Mouse (Mus musculus) thymus, adult 2 months (tissue): ENCODE data around the gene Nop16. TPM values are rescaled to one million over a fixed set of nuclear protein-coding genes. Genes with fewer than 3 reads are reported as not detected.
"Not testable (repeated sequence)": the region's sequence is repeated elsewhere in the genome, so short reads cannot be mapped to it uniquely, and the experiment has no call there.

Experiments
- DNase-seq: peaks from one replicate; pipeline ENCODE4 v3.0.0; 2021
- H3K27ac ChIP-seq: fragments of 200-500 bp; 2 replicates; pipeline ENCODE4 v1.5.1; 2012; ENCODE audit warnings: low read length, control low read depth; ENCODE audit not compliant: control insufficient read depth, insufficient read depth
- H3K27me3 ChIP-seq: fragments of 200-500 bp; 2 replicates; pipeline ENCODE4 v1.6.1; 2012; ENCODE audit warnings: mild to moderate bottlenecking, low read length, moderate library complexity, mixed read lengths; ENCODE audit not compliant: control insufficient read depth, insufficient read depth
- H3K36me3 ChIP-seq: fragments of 200-500 bp; 2 replicates; pipeline ENCODE4 v1.6.1; 2012; ENCODE audit warnings: mild to moderate bottlenecking, low read length, moderate library complexity; ENCODE audit not compliant: control insufficient read depth, insufficient read depth
- H3K4me1 ChIP-seq: fragments of 200-500 bp; replicated peaks from 2 replicates; pipeline ENCODE4 v1.6.1; 2012; ENCODE audit warnings: low read length; ENCODE audit not compliant: control insufficient read depth, insufficient read depth
- H3K4me3 ChIP-seq: fragments of 200-500 bp; 2 replicates; pipeline ENCODE4 v1.5.1; 2012; ENCODE audit warnings: mild to moderate bottlenecking, low read length, control low read depth, moderate library complexity; ENCODE audit not compliant: control insufficient read depth, insufficient read depth
- CTCF ChIP-seq: fragments of 200-500 bp; IDR thresholded peaks from 2 replicates; pipeline ENCODE4 v1.5.1; 2012; ENCODE audit warnings: mild to moderate bottlenecking, control low read depth, low read length, moderate library complexity, borderline replicate concordance; ENCODE audit not compliant: control insufficient read depth, poor library complexity, insufficient read depth; ENCODE audit errors: extremely low read depth
- POLR2A ChIP-seq: fragments of 200-500 bp; IDR thresholded peaks from 2 replicates; pipeline ENCODE4 v1.6.1; 2012; ENCODE audit warnings: mild to moderate bottlenecking, low read length, control low read depth, moderate library complexity; ENCODE audit not compliant: control insufficient read depth, poor library complexity, insufficient read depth; ENCODE audit errors: extremely low read depth
- WGBS: fragments of 180-500 bp; shearing (Covaris S2); methylation state at CpG from one replicate; pipeline ENCODE4 v1.1.7; 2018; 5-methylcytosine and 5-hydroxymethylcytosine counted together
- polyA plus RNA-seq: library from polyadenylated mRNA; depleted of rRNA; stranded (reverse); fragments of >200 nt; gene quantifications from 2 replicates; pipeline ENCODE4 v1.2.3, GENCODE M21; 2012

Nop16 gene
- polyA plus RNA-seq, 1 experiment = 8.7 TPM

DNA sequence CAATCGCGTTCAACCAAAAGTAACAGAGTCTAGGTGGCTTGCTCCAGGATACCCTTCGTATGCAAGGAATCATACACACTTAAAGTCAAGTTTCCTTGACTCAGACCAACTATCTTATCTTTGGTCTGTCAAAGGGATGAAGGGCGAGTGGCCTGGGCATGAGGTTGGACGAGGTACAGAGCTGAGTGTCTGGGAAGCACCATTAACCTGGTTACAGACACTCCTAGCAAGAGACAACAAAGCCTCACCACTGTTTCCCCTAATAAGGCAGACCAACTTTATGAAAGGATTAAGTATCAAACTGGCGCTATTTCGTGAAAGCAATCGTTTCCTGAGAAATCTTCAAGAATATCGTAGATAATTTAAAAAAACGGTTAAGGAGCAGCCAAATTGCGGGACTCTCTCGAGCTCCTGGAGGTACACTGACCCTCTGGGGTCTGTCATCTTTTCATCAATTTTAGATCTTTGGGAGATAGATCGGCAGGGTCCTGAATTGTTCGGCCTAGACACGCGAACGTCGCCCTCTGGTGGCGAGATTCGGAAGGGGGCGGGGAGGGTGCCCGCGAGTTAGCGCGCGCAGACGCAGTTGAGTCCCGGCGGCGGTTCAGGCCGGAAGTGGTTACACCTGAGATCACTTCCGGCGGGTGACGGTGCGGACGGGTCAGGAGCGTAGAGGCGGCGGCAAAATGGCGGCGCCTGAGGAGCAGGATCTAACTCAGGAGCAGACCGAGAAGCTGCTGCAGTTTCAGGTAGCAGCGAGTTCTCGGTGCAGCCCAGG lies 31.5 kb upstream of the Nop16 start, which contains the start of gene Faf2:
Gene Faf2 (plus strand): TSS at position 630 of the 778 bp plus-strand sequence.
- H3K4me3 ChIP-seq = peak within 1 kb of the TSS; percentile 87
- TF ChIP-seq POLR2A (peak; percentile 84), CTCF (peak; percentile 94)
- no peaks in the 10 kb centered on the region for H3K36me3 ChIP-seq
- no peaks in the 10 kb centered on the region for H3K27me3 ChIP-seq
- H3K27ac ChIP-seq = peak within 1 kb of the TSS; percentile 25; the same call in 1 of the 2 replicates
- 15% methylated on average over 44 of the region's 44 CpGs for WGBS
- peak; percentile 98 for DNase-seq
- peaks cover 7% of the 10 kb centered on the region for H3K4me1 ChIP-seq

- H3K4me1 ChIP-seq = 0 out of 2 replicates have a peak, but pooled peaks cover under 1% of the 10 kb centered on the region
- H3K4me3 ChIP-seq = no peak overlapping the region
- TF ChIP-seq POLR2A = no peak
- no peak for TF ChIP-seq CTCF
- no peak for DNase-seq
- H3K27me3 ChIP-seq = no peaks in the 10 kb centered on the region
- 69% methylated on average over 6 of the region's 6 CpGs for WGBS
- H3K36me3 ChIP-seq = no peaks in the 10 kb centered on the region
- no peak overlapping the region for H3K27ac ChIP-seq
These were observed 27.1 kb upstream of the Nop16 start for GRCm38 (mm10) chr13:54616998-54617397.

DNA sequence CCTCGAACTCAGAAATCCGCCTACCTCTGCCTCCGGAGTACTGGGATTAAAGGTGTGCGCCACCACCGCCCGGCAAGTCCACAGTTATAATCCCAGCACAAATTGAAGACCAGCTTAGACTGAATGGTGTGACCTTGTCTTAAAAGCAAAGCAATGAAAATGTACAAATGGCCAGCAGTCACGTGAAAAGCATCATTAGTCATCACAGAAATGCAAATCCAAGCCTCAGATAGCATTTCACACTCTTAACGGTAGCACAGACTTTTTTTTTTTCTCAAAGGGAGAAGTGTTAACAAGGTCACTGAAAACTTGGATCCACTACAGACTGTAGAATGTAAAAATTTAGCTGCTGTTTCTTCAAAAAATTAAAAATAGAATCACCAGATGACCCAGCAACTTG lies 26.4 kb upstream of the Nop16 start:
- Histone ChIP-seq H3K4me3 (no peak overlapping the region), H3K36me3 (no peaks in the 10 kb centered on the region), H3K4me1 (0 out of 2 replicates have a peak, but pooled peaks cover 2% of the 10 kb centered on the region), H3K27ac (no peak overlapping the region), H3K27me3 (no peaks in the 10 kb centered on the region)
- TF ChIP-seq CTCF = no peak
- TF ChIP-seq POLR2A = no peak
- DNase-seq = no peak
- 89% methylated on average over 8 of the region's 8 CpGs for WGBS

DNA sequence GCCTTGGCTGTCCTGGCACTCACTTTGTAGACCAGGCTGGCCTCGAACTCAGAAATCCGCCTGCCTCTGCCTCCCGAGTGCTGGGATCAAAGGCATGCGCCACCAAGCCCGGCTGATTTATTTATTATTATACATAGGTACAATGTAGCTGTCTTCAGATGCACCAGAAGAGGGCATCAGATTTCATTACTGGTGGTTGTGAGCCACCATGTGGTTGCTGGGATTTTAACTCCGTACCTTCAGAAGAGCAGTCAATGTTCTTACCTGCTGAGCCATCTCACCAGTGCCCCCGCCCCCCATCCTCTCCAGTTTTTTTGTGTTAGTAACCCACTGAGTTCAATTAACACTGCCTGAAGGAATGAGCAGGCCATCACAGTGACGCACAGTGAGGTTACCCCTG lies 23.3 kb upstream of the Nop16 start:
- WGBS = 81% methylated on average over 8 of the region's 8 CpGs
- not testable (repeated sequence) for H3K27ac ChIP-seq, H3K27me3 ChIP-seq, DNase-seq, H3K36me3 ChIP-seq, H3K4me3 ChIP-seq, H3K4me1 ChIP-seq

- Histone ChIP-seq H3K4me1 (peaks cover 7% of the 10 kb centered on the region; the same call in 1 of the 2 replicates), H3K27ac (no peak within 1 kb of the TSS), H3K4me3 (peak within 1 kb of the TSS; percentile 60), H3K36me3 (no peaks in the 10 kb centered on the region), H3K27me3 (no peaks in the 10 kb centered on the region)
- TF ChIP-seq CTCF = no peak
- TF ChIP-seq POLR2A = no peak
- WGBS = 1% methylated on average over 66 of the region's 66 CpGs
- DNase-seq = peak; percentile 88
These were observed 21.3 kb upstream of the Nop16 start, which contains the start of gene Cltb for GRCm38 (mm10) chr13:54610972-54611754. TSS of gene Cltb (minus strand) at chr13:54611344.

GRCm38 (mm10) chr13:54610613-54610971 lies 20.7 kb upstream of the Nop16 start:
- 33% methylated on average over 13 of the region's 13 CpGs for WGBS
- DNase-seq = no peak
- TF ChIP-seq POLR2A = no peak
- TF ChIP-seq CTCF = no peak
- H3K4me3 ChIP-seq = peak overlapping the region; percentile 60
- H3K4me1 ChIP-seq = peaks cover 7% of the 10 kb centered on the region; the same call in 1 of the 2 replicates
- H3K27ac ChIP-seq = no peak overlapping the region
- no peaks in the 10 kb centered on the region for H3K27me3 ChIP-seq
- no peaks in the 10 kb centered on the region for H3K36me3 ChIP-seq

- Histone ChIP-seq H3K4me1 (peaks cover 7% of the 10 kb centered on the region; the same call in 1 of the 2 replicates), H3K36me3 (no peaks in the 10 kb centered on the region), H3K4me3 (no peak overlapping the region), H3K27me3 (no peaks in the 10 kb centered on the region), H3K27ac (no peak overlapping the region)
- DNase-seq = no peak
- TF ChIP-seq POLR2A (no peak), CTCF (no peak)
- WGBS = 93% methylated on average over 1 of the region's 1 CpGs
These were observed 19.4 kb upstream of the Nop16 start for GRCm38 (mm10) chr13:54609301-54609700.
